Mouse (Mus musculus) frontal cortex, postnatal 25 days (tissue): ENCODE measurements around the gene Oxsr1.

ENCODE experiments used
- DNase-seq, 2 experiments: peaks; one replicate each; pipeline ENCODE4 v3.0.0; 2022; ENCODE audit warnings: low spot score in 2 of 2

The Oxsr1 gene

GRCm38 (mm10) chr9:119338350-119338749 lies 16.1 kb upstream of the Oxsr1 start:
- no peak for DNase-seq

GRCm38 (mm10) chr9:119337842-119338241 lies 15.6 kb upstream of the Oxsr1 start:
- DNase-seq = no peak

- no peak for DNase-seq
Observed at GRCm38 (mm10) chr9:119335571-119335970, 13.3 kb upstream of the Oxsr1 start.

- no peak for DNase-seq
Observed at GRCm38 (mm10) chr9:119334834-119335233, 12.6 kb upstream of the Oxsr1 start.

- peak in 1 of 2 experiments; percentile 22 for DNase-seq
Observed at GRCm38 (mm10) chr9:119334324-119334723, 12.1 kb upstream of the Oxsr1 start.

- DNase-seq = no peak
Observed at GRCm38 (mm10) chr9:119330186-119330963, 8.1 kb upstream of the Oxsr1 start.

- no peak for DNase-seq
Observed at GRCm38 (mm10) chr9:119328488-119328887, 6.3 kb upstream of the Oxsr1 start.

GRCm38 (mm10) chr9:119324130-119324529 lies 1.9 kb upstream of the Oxsr1 start:
- no peak for DNase-seq

GRCm38 (mm10) chr9:119323260-119323645 lies 1.0 kb upstream of the Oxsr1 start:
- no peak for DNase-seq

GRCm38 (mm10) chr9:119321392-119322229 lies 616 bp downstream of the Oxsr1 start:
- DNase-seq = peak in 1 of 2 experiments; percentile 25

- no peak for DNase-seq
Observed at GRCm38 (mm10) chr9:119320946-119321345, 1.3 kb downstream of the Oxsr1 start.

GRCm38 (mm10) chr9:119320446-119320845 lies 1.8 kb downstream of the Oxsr1 start:
- no peak for DNase-seq

- no peak for DNase-seq
Observed at GRCm38 (mm10) chr9:119318891-119319290, 3.3 kb downstream of the Oxsr1 start.

GRCm38 (mm10) chr9:119313096-119313495 lies 9.1 kb downstream of the Oxsr1 start:
- no peak for DNase-seq

GRCm38 (mm10) chr9:119309067-119309466 lies 13.2 kb downstream of the Oxsr1 start:
- no peak for DNase-seq

- DNase-seq = no peak
Observed at GRCm38 (mm10) chr9:119305863-119306262, 16.4 kb downstream of the Oxsr1 start.

GRCm38 (mm10) chr9:119298563-119298962 lies 23.7 kb downstream of the Oxsr1 start:
- DNase-seq = no peak

- DNase-seq = no peak
Observed at GRCm38 (mm10) chr9:119297696-119298095, 24.5 kb downstream of the Oxsr1 start.

GRCm38 (mm10) chr9:119290791-119291190 lies 31.4 kb downstream of the Oxsr1 start:
- no peak for DNase-seq

- no peak for DNase-seq
Observed at GRCm38 (mm10) chr9:119280894-119281682, 41.1 kb downstream of the Oxsr1 start.

GRCm38 (mm10) chr9:119278031-119278430 lies 44.2 kb downstream of the Oxsr1 start:
- DNase-seq = no peak

- DNase-seq = no peak
Observed at GRCm38 (mm10) chr9:119276321-119276720, 45.9 kb downstream of the Oxsr1 start.
